Mouse (Mus musculus): Measurements from ENCODE around the gene Prickle2. TPM values are rescaled to one million over a fixed set of nuclear protein-coding genes. Genes with fewer than 3 reads are reported as not detected.

Gene Prickle2
- polyA plus RNA-seq, 1 experiment from 2014 or later, result 6.4 TPM

GRCm38 (mm10) chr6:92532896-92533295 lies 173.1 kb downstream of the Prickle2 start:
- no peak for ATAC-seq (replicated peaks; ENCODE audit: insufficient number of reproducible peaks, low FRiP score, low TSS enrichment)
- peak overlapping the region; percentile 25 for H3K27ac ChIP-seq (ENCODE audit: low read depth, low read length)
- peaks cover 8% of the 10 kb centered on the region for H3K4me1 ChIP-seq (ENCODE audit: control insufficient read depth, insufficient read depth, low read length)
- H3K4me2 ChIP-seq, result peak overlapping the region; percentile 77
- 37% methylated on average over 3 of the region's 3 CpGs for WGBS (ENCODE audit: insufficient replicate concordance)
- H3K4me3 ChIP-seq (ENCODE audit: low read depth, low read length), result peak overlapping the region; percentile 61
- peak overlapping the region; percentile 16; the same call in 1 of the 2 replicates for H3K9ac ChIP-seq (ENCODE audit: low read depth, low read length)
- H3K9me3 ChIP-seq (replicated peaks; ENCODE audit: control insufficient read depth, low read length), result no peaks in the 10 kb centered on the region
- no peaks in the 10 kb centered on the region for H3K36me3 ChIP-seq (ENCODE audit: control insufficient read depth, insufficient read depth, low read length)
- H3K27me3 ChIP-seq (ENCODE audit: control insufficient read depth, insufficient read depth, low read length), result no peaks in the 10 kb centered on the region

GRCm38 (mm10) chr6:92532331-92532730 lies 173.6 kb downstream of the Prickle2 start:
- peaks cover 9% of the 10 kb centered on the region for H3K4me1 ChIP-seq (ENCODE audit: control insufficient read depth, insufficient read depth, low read length)
- H3K27ac ChIP-seq (ENCODE audit: low read depth, low read length), result peak overlapping the region; percentile 25
- H3K36me3 ChIP-seq (ENCODE audit: control insufficient read depth, insufficient read depth, low read length), result no peaks in the 10 kb centered on the region
- no peaks in the 10 kb centered on the region for H3K27me3 ChIP-seq (ENCODE audit: control insufficient read depth, insufficient read depth, low read length)
- H3K9ac ChIP-seq (ENCODE audit: low read depth, low read length), result no peak overlapping the region; the same call in 1 of the 2 replicates
- no peak for ATAC-seq (replicated peaks; ENCODE audit: insufficient number of reproducible peaks, low FRiP score, low TSS enrichment)
- WGBS (ENCODE audit: insufficient replicate concordance), result 64% methylated on average over 6 of the region's 6 CpGs
- peak overlapping the region; percentile 1; the same call in 1 of the 2 replicates for H3K4me3 ChIP-seq (ENCODE audit: low read depth, low read length)
- peak overlapping the region; percentile 77 for H3K4me2 ChIP-seq
- H3K9me3 ChIP-seq (replicated peaks; ENCODE audit: control insufficient read depth, low read length), result no peaks in the 10 kb centered on the region

- no peak for ATAC-seq (replicated peaks; ENCODE audit: insufficient number of reproducible peaks, low FRiP score, low TSS enrichment)
These were observed 179.7 kb downstream of the Prickle2 start for GRCm38 (mm10) chr6:92526212-92526611.

GRCm38 (mm10) chr6:92525646-92526045 lies 180.3 kb downstream of the Prickle2 start:
- Histone ChIP-seq H3K27me3 (ENCODE audit: control insufficient read depth, insufficient read depth, low read length) (no peaks in the 10 kb centered on the region), H3K9ac (ENCODE audit: low read depth, low read length) (no peak overlapping the region), H3K36me3 (ENCODE audit: control insufficient read depth, insufficient read depth, low read length) (no peaks in the 10 kb centered on the region), H3K27ac (ENCODE audit: low read depth, low read length) (no peak overlapping the region), H3K4me3 (ENCODE audit: low read depth, low read length) (no peak overlapping the region), H3K4me1 (ENCODE audit: control insufficient read depth, insufficient read depth, low read length) (0 out of 2 replicates have a peak, but pooled peaks cover 12% of the 10 kb centered on the region), H3K4me2 (no peak overlapping the region), H3K9me3 (replicated peaks; ENCODE audit: control insufficient read depth, low read length) (no peaks in the 10 kb centered on the region)
- no peak for ATAC-seq (replicated peaks; ENCODE audit: insufficient number of reproducible peaks, low FRiP score, low TSS enrichment)
- 83% methylated on average over 2 of the region's 2 CpGs for WGBS (ENCODE audit: insufficient replicate concordance)

More at GRCm38 (mm10) chr6:92526212-92526611, 179.7 kb downstream of the Prickle2 start:
- Histone ChIP-seq H3K4me3 (ENCODE audit: low read depth, low read length) (no peak overlapping the region), H3K4me1 (ENCODE audit: control insufficient read depth, insufficient read depth, low read length) (0 out of 2 replicates have a peak, but pooled peaks cover 12% of the 10 kb centered on the region), H3K27ac (ENCODE audit: low read depth, low read length) (no peak overlapping the region), H3K9ac (ENCODE audit: low read depth, low read length) (no peak overlapping the region), H3K9me3 (replicated peaks; ENCODE audit: control insufficient read depth, low read length) (no peaks in the 10 kb centered on the region), H3K36me3 (ENCODE audit: control insufficient read depth, insufficient read depth, low read length) (no peaks in the 10 kb centered on the region), H3K27me3 (ENCODE audit: control insufficient read depth, insufficient read depth, low read length) (no peaks in the 10 kb centered on the region), H3K4me2 (no peak overlapping the region)
- 63% methylated on average over 3 of the region's 3 CpGs for WGBS (ENCODE audit: insufficient replicate concordance)

GRCm38 (mm10) chr6:92521526-92522075 lies 184.4 kb downstream of the Prickle2 start:
- Histone ChIP-seq H3K36me3 (ENCODE audit: control insufficient read depth, insufficient read depth, low read length) (no peaks in the 10 kb centered on the region), H3K4me2 (no peak overlapping the region), H3K9me3 (replicated peaks; ENCODE audit: control insufficient read depth, low read length) (no peaks in the 10 kb centered on the region), H3K27ac (ENCODE audit: low read depth, low read length) (no peak overlapping the region), H3K9ac (ENCODE audit: low read depth, low read length) (no peak overlapping the region), H3K4me3 (ENCODE audit: low read depth, low read length) (no peak overlapping the region), H3K27me3 (ENCODE audit: control insufficient read depth, insufficient read depth, low read length) (no peaks in the 10 kb centered on the region), H3K4me1 (ENCODE audit: control insufficient read depth, insufficient read depth, low read length) (peaks cover 16% of the 10 kb centered on the region)
- no peak for ATAC-seq (replicated peaks; ENCODE audit: insufficient number of reproducible peaks, low FRiP score, low TSS enrichment)
- WGBS (ENCODE audit: insufficient replicate concordance), result 60% methylated on average over 7 of the region's 7 CpGs

- Histone ChIP-seq H3K4me1 (ENCODE audit: control insufficient read depth, insufficient read depth, low read length) (peaks cover 16% of the 10 kb centered on the region), H3K9ac (ENCODE audit: low read depth, low read length) (no peak overlapping the region), H3K36me3 (ENCODE audit: control insufficient read depth, insufficient read depth, low read length) (no peaks in the 10 kb centered on the region), H3K27ac (ENCODE audit: low read depth, low read length) (no peak overlapping the region), H3K4me3 (ENCODE audit: low read depth, low read length) (no peak overlapping the region), H3K4me2 (no peak overlapping the region), H3K27me3 (ENCODE audit: control insufficient read depth, insufficient read depth, low read length) (no peaks in the 10 kb centered on the region), H3K9me3 (replicated peaks; ENCODE audit: control insufficient read depth, low read length) (no peaks in the 10 kb centered on the region)
- no peak for ATAC-seq (replicated peaks; ENCODE audit: insufficient number of reproducible peaks, low FRiP score, low TSS enrichment)
- 71% methylated on average over 5 of the region's 5 CpGs for WGBS (ENCODE audit: insufficient replicate concordance)
These were observed 185.7 kb downstream of the Prickle2 start for GRCm38 (mm10) chr6:92520088-92520875.

GRCm38 (mm10) chr6:92518438-92518968 lies 187.5 kb downstream of the Prickle2 start:
- H3K4me3 ChIP-seq (ENCODE audit: low read depth, low read length), result no peak overlapping the region
- peak overlapping the region; percentile 42 for H3K27ac ChIP-seq (ENCODE audit: low read depth, low read length)
- H3K36me3 ChIP-seq (ENCODE audit: control insufficient read depth, insufficient read depth, low read length), result no peaks in the 10 kb centered on the region
- peaks cover 16% of the 10 kb centered on the region for H3K4me1 ChIP-seq (ENCODE audit: control insufficient read depth, insufficient read depth, low read length)
- H3K27me3 ChIP-seq (ENCODE audit: control insufficient read depth, insufficient read depth, low read length), result no peaks in the 10 kb centered on the region
- 42% methylated on average over 6 of the region's 6 CpGs for WGBS (ENCODE audit: insufficient replicate concordance)
- no peaks in the 10 kb centered on the region for H3K9me3 ChIP-seq (replicated peaks; ENCODE audit: control insufficient read depth, low read length)
- no peak overlapping the region for H3K4me2 ChIP-seq
- H3K9ac ChIP-seq (ENCODE audit: low read depth, low read length), result no peak overlapping the region
- no peak for ATAC-seq (replicated peaks; ENCODE audit: insufficient number of reproducible peaks, low FRiP score, low TSS enrichment)

- no peak overlapping the region for H3K4me3 ChIP-seq (ENCODE audit: low read depth, low read length)
- H3K36me3 ChIP-seq (ENCODE audit: control insufficient read depth, insufficient read depth, low read length), result no peaks in the 10 kb centered on the region
- no peaks in the 10 kb centered on the region for H3K27me3 ChIP-seq (ENCODE audit: control insufficient read depth, insufficient read depth, low read length)
- 53% methylated on average over 2 of the region's 2 CpGs for WGBS (ENCODE audit: insufficient replicate concordance)
- H3K9me3 ChIP-seq (replicated peaks; ENCODE audit: control insufficient read depth, low read length), result no peaks in the 10 kb centered on the region
- peak overlapping the region; percentile 67; the same call in 1 of the 2 replicates for H3K27ac ChIP-seq (ENCODE audit: low read depth, low read length)
- no peak for ATAC-seq (replicated peaks; ENCODE audit: insufficient number of reproducible peaks, low FRiP score, low TSS enrichment)
- H3K4me2 ChIP-seq, result no peak overlapping the region
- H3K9ac ChIP-seq (ENCODE audit: low read depth, low read length), result no peak overlapping the region
- peaks cover 13% of the 10 kb centered on the region for H3K4me1 ChIP-seq (ENCODE audit: control insufficient read depth, insufficient read depth, low read length)
These were observed 189.0 kb downstream of the Prickle2 start for GRCm38 (mm10) chr6:92517002-92517401.

All from heart, embryonic 11.5 days (tissue).